Mouse (Mus musculus): ENCODE measurements at regions not wholly inside any gene's neighbourhood (a gene's known extent, or its start where the extent isn't known, plus 50 kb on each side); places are given as distances from the start of the nearest gene placed in this dataset.

GRCm38 (mm10) chr19:21077771-21078548 lies 124.0 kb upstream of the Tmc1 start:
- DNase-seq (ENCODE audit: low spot score): peak; percentile 24

DNA sequence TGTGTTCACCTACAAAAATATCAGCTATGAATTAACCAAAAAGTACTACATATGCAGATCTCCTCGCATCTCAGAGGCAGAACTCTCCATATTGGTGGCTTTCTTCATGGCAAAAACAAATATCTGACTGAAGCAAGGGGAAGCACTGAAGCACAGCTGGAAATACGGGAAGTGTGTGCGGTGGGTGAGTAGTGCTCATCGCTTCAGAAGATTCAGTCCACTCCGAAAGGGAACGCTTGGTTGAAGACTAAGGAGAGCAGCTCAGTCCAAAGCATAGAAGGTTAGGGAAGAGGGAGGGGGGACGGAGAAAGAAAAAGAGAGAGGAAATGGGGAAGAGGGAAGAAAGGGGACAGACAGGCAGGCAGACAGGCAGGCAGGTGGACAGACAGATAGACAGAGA lies 114.4 kb upstream of the Tmc1 start:
- no peak for DNase-seq (ENCODE audit: low spot score)

GRCm38 (mm10) chr19:21066432-21067113 lies 112.6 kb upstream of the Tmc1 start:
- peak; percentile 13 for DNase-seq (ENCODE audit: low spot score)

DNA sequence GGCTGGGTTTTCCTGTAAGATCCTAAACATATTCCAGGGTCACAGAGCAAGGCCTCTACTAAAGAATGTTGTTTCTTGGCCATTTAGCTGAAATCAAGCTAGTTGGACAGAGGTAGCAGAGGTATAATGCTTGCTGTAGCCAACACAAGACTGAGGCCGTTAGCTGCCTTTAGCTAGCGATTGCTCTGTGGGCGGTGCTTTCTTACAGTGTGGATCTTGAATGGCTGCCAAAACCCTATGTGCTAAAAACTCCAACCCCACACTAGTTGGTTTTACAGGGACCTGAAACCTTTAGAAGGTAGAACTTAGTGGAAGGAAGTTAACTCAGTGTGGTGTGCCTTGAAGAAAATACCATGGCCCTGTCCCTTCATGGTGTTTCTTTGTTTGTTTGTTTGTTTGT lies 110.9 kb upstream of the Tmc1 start:
- DNase-seq (ENCODE audit: low spot score): no peak

DNA sequence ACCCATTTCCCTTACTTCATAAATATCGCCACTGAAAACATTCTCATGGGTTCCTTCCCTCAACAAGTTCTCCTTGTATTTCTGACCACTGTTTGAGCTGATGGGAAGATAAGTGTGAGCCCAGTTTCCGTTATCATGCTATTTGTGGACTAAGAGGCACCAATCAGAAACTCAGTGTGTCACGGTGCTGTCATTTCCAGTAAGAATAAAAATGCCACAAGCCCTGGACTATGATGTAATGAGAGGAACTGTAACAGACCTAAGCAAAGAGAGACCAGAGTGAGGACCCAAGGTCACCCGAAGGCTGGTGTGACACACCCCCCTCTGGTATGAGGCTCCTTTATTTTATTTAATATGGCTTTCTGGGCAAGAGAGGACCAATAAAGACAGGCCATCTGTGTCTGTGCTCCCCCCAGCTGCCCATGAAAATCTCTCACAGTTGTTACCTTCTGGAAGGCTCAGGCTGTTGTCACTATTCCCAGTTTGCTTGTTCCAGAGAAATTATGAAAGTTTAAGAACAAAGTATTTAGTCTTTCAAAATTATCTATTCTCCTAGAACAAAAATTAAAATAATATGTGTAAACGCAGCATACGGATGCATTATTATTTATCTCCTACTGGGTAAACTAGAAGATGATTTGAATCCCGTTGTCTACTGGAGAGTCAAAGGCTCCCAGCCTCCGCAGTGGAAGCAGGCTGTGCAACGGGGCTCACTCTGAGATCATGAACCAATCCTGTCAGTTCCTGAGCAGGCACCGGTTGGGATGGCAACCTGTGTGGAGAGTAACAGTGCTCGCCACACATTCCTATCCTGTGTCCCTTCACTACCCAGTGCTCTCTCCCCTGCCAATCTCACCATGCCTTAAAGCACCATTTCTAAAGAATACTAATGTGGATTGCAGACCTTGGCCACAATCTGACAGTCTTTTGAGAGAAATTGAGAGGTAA lies 99.9 kb upstream of the Tmc1 start:
- no peak for DNase-seq (ENCODE audit: low spot score)

- no peak for DNase-seq (ENCODE audit: low spot score)
Observed at GRCm38 (mm10) chr19:21052771-21053170, 98.8 kb upstream of the Tmc1 start.

- DNase-seq (ENCODE audit: low spot score): peak; percentile 25
Observed at GRCm38 (mm10) chr19:21051872-21052271, 97.9 kb upstream of the Tmc1 start.

DNA sequence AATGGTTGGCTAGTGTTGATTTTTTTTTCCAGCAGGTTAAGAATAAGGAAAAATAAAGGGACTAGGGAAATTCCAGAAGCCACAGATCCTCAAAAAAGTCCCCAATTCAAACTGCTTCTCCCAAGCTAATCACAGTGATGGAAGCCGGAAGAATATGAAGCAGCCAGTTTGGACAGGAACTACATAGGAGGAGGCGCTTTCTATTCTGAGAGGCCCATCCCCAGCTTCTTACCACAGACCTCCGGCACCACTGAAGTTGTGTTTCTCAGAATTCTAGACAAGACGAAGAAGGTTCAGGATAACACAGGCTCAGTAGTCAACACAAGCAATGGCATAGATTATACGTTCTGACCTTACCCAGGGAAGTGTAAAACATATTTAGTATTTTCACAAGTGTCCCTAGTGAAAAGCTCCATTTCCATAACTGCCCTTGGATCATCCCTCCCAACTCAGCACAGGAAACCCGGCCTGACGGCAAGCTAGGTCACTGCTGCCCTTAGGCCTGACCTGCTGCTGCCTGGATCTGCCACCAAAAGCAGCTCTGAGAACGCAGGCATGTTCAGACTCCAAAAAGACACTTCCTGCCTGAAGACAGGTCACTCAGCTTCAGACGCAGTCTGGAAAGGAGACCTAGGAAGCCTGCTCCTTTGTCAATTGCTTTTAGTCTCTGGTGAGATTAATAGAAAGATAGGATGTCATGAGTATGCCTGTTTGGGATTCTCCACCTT lies 97.2 kb upstream of the Tmc1 start:
- peak; percentile 22 for DNase-seq (ENCODE audit: low spot score)

DNA sequence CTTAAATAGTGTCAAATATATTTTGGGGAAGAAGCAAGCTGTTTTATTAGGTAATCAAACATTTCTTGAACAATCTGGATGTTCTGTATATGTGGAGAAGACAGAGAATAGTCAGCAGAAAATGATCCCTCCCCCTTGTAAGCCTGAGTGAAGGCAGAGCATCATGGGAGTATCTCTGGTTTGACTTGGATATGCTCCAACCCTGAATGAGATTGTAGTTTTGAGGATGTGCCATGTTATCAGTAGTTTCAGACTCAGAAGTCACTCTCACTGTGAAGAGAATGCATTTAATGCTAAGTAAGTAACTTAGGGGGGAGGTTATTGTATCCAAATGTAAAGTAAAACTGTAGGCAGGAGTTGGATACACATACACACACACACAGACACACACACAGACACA lies 95.3 kb upstream of the Tmc1 start:
- DNase-seq (ENCODE audit: low spot score): no peak

GRCm38 (mm10) chr19:21045565-21045964 lies 91.6 kb upstream of the Tmc1 start:
- no peak for DNase-seq (ENCODE audit: low spot score)

DNA sequence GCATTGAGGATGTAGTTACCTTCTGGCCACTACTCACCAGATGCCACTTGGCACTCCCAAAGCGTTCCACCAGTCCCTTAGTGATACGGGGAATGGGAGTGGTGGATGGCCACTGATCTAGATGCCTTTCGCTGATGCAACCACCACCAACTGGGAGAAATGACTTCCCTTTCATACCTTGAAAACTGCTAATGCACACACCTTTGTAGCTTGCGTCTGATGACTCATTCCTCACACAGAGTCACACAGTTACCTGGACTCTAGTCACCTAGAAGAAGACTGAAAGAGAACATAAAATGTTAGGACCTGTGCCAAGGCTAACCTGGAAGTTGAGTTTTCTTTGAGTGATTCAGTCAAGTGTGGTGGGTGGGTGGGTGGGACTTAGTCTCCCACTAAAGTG lies 90.0 kb upstream of the Tmc1 start:
- no peak for DNase-seq (ENCODE audit: low spot score)

DNA sequence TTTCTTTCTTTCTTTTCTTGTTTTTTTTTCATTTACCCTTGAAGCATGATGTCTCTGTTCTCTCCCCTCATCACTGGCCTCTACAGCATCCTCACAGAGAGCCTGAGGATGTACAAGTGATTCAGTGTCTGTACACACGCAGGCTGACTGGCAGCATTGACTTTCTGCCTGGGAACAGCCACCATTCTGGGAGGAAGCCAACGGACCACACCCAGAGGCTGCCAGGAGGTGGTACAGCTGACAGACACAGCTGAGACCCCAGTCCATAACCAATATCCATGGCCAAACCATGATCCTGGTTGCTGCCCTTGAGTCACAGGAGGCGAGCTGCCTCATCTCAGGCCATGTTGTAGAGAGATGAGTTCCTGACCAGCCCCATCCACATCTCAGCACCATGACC lies 88.5 kb upstream of the Tmc1 start:
- no peak for DNase-seq (ENCODE audit: low spot score)

GRCm38 (mm10) chr19:21037448-21038077 lies 83.6 kb upstream of the Tmc1 start:
- peak; percentile 30 for DNase-seq (ENCODE audit: low spot score)

- DNase-seq (ENCODE audit: low spot score): peak; percentile 51
Observed at GRCm38 (mm10) chr19:21036507-21037425, 82.8 kb upstream of the Tmc1 start.

- no peak for DNase-seq (ENCODE audit: low spot score)
Observed at GRCm38 (mm10) chr19:21035505-21035904, 81.5 kb upstream of the Tmc1 start.

GRCm38 (mm10) chr19:21033991-21034390 lies 80.0 kb upstream of the Tmc1 start:
- DNase-seq (ENCODE audit: low spot score): no peak

DNA sequence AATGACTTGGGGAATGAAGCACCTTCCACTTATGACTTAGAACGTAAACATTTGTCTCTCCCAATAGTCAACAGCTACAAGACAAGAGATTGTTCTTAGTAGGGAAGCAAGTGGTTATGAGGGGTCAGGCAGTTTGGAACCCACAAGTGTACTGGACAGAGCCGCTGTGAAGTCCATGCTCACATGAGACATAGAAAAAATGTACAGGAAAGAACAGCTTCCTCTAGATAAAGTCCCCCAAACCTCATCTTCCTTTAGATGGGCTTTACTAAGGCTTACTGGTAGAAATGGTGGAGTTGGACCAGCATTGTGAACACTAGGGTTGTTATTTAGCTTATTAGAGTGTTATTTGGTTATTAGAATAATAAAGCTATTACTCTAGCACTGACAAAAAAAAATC lies 78.6 kb upstream of the Tmc1 start:
- no peak for DNase-seq (ENCODE audit: low spot score)

GRCm38 (mm10) chr19:21031768-21032308 lies 77.8 kb upstream of the Tmc1 start:
- DNase-seq (ENCODE audit: low spot score): no peak

DNA sequence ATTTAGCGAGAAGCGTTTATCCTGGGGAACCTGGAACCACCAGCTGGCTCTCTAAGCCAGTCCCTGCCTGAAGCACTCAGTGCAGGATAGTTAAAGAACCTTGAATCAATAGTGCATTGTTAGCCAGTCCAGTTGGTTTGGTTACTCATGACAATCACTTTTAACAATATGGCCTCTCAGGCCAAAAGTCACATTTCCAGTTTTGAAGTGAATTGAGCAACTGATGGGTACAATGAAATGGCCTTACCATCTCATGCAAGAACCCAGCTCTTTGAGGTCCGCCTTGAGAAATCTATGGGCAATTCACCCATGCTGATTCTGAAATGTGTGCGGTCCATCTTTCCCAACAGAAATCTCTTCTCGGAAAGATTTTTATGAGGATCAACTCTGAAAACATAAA lies 77.0 kb upstream of the Tmc1 start:
- DNase-seq (ENCODE audit: low spot score): no peak

DNA sequence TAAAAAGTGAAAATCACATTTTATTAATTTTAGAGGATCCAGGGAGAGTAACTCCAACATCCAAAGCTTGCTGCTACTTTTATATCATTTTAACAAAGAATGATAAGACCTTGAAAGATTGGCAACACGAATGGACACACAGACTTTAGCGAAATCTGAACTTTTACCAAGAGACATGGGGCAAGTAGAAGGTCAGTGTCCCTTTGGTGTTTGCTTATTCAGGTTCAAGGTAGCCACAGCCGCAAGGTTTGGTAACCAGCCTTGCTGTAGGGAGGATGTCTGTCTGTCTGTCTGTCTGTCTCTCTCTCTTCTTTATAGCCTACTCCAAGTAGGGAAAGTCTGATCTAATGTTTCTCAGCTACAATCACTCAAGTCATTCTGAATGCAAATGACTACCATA lies 75.0 kb upstream of the Tmc1 start:
- no peak for DNase-seq (ENCODE audit: low spot score)

Measured in urinary bladder, postnatal 14 days (tissue).